Mouse (Mus musculus): ENCODE measurements around the gene 4930402F06Rik. TPM values are rescaled to one million over a fixed set of nuclear protein-coding genes. Genes with fewer than 3 reads are reported as not detected.

The 4930402F06Rik gene
- total RNA-seq, 1 experiment: not detected

- Histone ChIP-seq H3K36me3 (ENCODE audit: control insufficient read depth, insufficient read depth, low read length, poor library complexity, severe bottlenecking) (peaks cover 10% of the 10 kb centered on the region), H3K27ac (ENCODE audit: insufficient read depth, low read depth, low read length, poor library complexity, severe bottlenecking) (no peak overlapping the region), H3K9me3 (ENCODE audit: control insufficient read depth, insufficient read depth, low read depth, low read length) (no peaks in the 10 kb centered on the region), H3K4me3 (ENCODE audit: insufficient read depth in 1 of 2, low read depth in 1 of 2, low read length in 2 of 2, poor library complexity in 1 of 2, severe bottlenecking in 1 of 2) (no peak overlapping the region), H3K4me1 (ENCODE audit: control insufficient read depth in 2 of 2, insufficient read depth in 2 of 2, low read length in 2 of 2, poor library complexity in 1 of 2) (no peaks in the 10 kb centered on the region), H3K9ac (ENCODE audit: insufficient read depth, low read depth, low read length, poor library complexity, severe bottlenecking) (no peak overlapping the region)
- TF ChIP-seq CHD2 (IDR thresholded peaks at IDR 0.05; ENCODE audit: low read depth, low read length): peak; percentile 93
- TF ChIP-seq ZNF384 (IDR thresholded peaks at IDR 0.05; ENCODE audit: low read depth, low read length): no peak
- DNase-seq (ENCODE audit: low read depth, low spot score): no peak
- in situ Hi-C loops (cut with MboI; ENCODE audit: low sequenced_read_pairs in 2 of 2, unreplicated experiment in 2 of 2): no loop called here
These were observed 3.8 kb upstream of the 4930402F06Rik start for GRCm38 (mm10) chr2:35400739-35401138.

DNA sequence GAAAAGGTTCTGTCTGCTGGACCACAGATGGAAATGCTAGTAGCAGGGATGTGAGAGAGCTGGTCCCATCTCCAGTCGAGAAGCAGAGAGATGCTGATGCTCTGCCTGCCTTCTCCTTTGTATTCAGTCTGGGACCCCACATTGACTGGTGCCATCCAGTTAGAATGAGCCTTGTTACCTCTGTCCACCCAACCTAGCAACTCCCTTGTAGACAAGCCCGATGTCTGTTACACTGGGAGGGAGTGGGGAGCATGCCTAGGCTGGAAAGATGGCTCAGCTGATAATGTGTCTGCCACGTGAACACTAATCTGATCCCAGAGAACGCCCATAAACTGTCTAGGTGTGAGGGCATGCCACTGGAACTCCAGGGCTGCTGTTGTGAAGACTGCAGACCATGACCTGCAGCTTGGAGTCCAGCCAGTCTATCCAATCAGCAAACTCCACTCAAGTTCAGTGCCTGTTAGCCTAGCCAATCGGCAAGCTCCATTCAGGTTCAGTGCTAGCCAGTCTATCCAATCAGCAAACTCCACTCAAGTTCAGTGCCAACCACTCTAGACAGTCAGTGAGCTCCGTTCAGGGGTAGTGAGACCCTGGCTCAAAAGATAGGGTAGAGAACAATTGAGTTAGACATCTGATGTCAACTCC is 1.3 kb upstream of the 4930402F06Rik start:
- in situ Hi-C loops (cut with MboI; ENCODE audit: low sequenced_read_pairs in 2 of 2, unreplicated experiment in 2 of 2): no loop called here
- Histone ChIP-seq H3K4me3 (ENCODE audit: insufficient read depth in 1 of 2, low read depth in 1 of 2, low read length in 2 of 2, poor library complexity in 1 of 2, severe bottlenecking in 1 of 2) (no peak overlapping the region), H3K4me1 (ENCODE audit: control insufficient read depth in 2 of 2, insufficient read depth in 2 of 2, low read length in 2 of 2, poor library complexity in 1 of 2) (no peaks in the 10 kb centered on the region), H3K9ac (ENCODE audit: insufficient read depth, low read depth, low read length, poor library complexity, severe bottlenecking) (no peak overlapping the region), H3K27ac (ENCODE audit: insufficient read depth, low read depth, low read length, poor library complexity, severe bottlenecking) (no peak overlapping the region), H3K9me3 (ENCODE audit: control insufficient read depth, insufficient read depth, low read depth, low read length) (no peaks in the 10 kb centered on the region), H3K36me3 (ENCODE audit: control insufficient read depth, insufficient read depth, low read length, poor library complexity, severe bottlenecking) (peaks cover 10% of the 10 kb centered on the region; the same call in 1 of the 2 replicates)
- no peak for DNase-seq (ENCODE audit: low read depth, low spot score)
- TF ChIP-seq ZC3H11A (IDR thresholded peaks at IDR 0.05; ENCODE audit: borderline replicate concordance, low read depth, low read length) (no peak), CHD2 (IDR thresholded peaks at IDR 0.05; ENCODE audit: low read depth, low read length) (no peak), MAFK (IDR thresholded peaks at IDR 0.05; ENCODE audit: insufficient read depth, low read depth, low read length) (no peak), ZNF384 (IDR thresholded peaks at IDR 0.05; ENCODE audit: low read depth, low read length) (no peak), HCFC1 (IDR thresholded peaks at IDR 0.05; ENCODE audit: borderline replicate concordance, insufficient read depth, low read length) (no peak)

DNA sequence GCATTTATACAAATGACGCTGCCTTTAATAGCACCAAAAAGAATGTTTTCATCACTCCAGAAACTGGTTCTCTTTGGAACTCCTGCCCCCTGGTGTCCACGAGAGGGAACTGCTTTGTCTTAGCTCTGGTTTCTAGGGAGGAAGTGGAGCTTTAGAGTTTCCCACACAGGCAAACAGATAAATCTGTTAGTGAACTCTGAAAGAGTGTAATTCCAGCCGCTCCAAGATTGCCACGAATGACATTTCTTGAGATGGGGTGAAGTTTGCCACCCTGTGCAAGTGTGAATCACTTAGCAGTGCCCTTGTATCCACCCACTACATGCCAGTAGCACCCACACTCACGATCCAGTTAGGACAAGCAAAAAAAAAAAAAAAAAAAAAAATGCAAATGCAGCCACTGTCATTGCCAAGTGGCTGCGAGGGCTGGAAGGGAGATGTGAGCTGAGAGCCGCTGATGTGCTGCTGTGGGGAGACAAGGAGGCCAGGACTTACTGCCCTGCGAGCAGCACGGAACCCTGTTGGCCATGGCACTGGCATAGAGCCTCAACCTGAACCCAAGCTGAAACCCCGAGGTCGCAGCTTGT is 707 bp upstream of the 4930402F06Rik start:
- no peak for TF ChIP-seq HCFC1 (IDR thresholded peaks at IDR 0.05; ENCODE audit: borderline replicate concordance, insufficient read depth, low read length)
- no peak for TF ChIP-seq CHD2 (IDR thresholded peaks at IDR 0.05; ENCODE audit: low read depth, low read length)
- TF ChIP-seq ZC3H11A (IDR thresholded peaks at IDR 0.05; ENCODE audit: borderline replicate concordance, low read depth, low read length): peak; percentile 90
- in situ Hi-C loops (cut with MboI; ENCODE audit: low sequenced_read_pairs in 2 of 2, unreplicated experiment in 2 of 2): no loop called here
- Histone ChIP-seq H3K9me3 (ENCODE audit: control insufficient read depth, insufficient read depth, low read depth, low read length) (no peaks in the 10 kb centered on the region), H3K36me3 (ENCODE audit: control insufficient read depth, insufficient read depth, low read length, poor library complexity, severe bottlenecking) (peaks cover 8% of the 10 kb centered on the region; the same call in 1 of the 2 replicates), H3K4me3 (ENCODE audit: insufficient read depth in 1 of 2, low read depth in 1 of 2, low read length in 2 of 2, poor library complexity in 1 of 2, severe bottlenecking in 1 of 2) (no peak overlapping the region), H3K4me1 (ENCODE audit: control insufficient read depth in 2 of 2, insufficient read depth in 2 of 2, low read length in 2 of 2, poor library complexity in 1 of 2) (no peaks in the 10 kb centered on the region), H3K27ac (ENCODE audit: insufficient read depth, low read depth, low read length, poor library complexity, severe bottlenecking) (no peak overlapping the region), H3K9ac (ENCODE audit: insufficient read depth, low read depth, low read length, poor library complexity, severe bottlenecking) (no peak overlapping the region)
- DNase-seq (ENCODE audit: low read depth, low spot score): peak; percentile 37

DNA sequence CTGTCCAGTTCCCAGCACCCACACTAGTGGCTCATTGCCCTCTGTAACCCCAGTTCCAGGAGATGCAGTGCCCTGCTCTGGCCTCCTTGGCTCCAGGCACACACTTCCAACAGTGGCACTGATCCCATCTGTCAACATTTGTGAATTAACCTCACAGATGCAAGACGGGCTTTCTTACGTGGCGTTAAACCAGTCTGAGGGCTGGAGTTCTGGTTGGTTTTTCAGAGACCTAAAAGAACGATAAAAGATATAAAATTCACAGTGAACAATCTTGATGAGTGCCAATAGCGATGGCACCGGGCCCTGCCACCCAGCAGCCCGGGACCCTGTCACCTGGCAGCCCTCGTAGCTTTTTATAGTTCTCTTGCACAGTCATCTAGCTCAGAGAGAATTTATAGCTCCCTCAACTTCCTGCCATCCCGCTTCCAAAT is 11.5 kb downstream of the 4930402F06Rik start:
- Histone ChIP-seq H3K36me3 (ENCODE audit: control insufficient read depth, insufficient read depth, low read length, poor library complexity, severe bottlenecking) (no peaks in the 10 kb centered on the region), H3K4me3 (ENCODE audit: insufficient read depth in 1 of 2, low read depth in 1 of 2, low read length in 2 of 2, poor library complexity in 1 of 2, severe bottlenecking in 1 of 2) (no peak overlapping the region), H3K9ac (ENCODE audit: insufficient read depth, low read depth, low read length, poor library complexity, severe bottlenecking) (no peak overlapping the region), H3K4me1 (ENCODE audit: control insufficient read depth in 2 of 2, insufficient read depth in 2 of 2, low read length in 2 of 2, poor library complexity in 1 of 2) (no peaks in the 10 kb centered on the region), H3K27ac (ENCODE audit: insufficient read depth, low read depth, low read length, poor library complexity, severe bottlenecking) (no peak overlapping the region), H3K9me3 (ENCODE audit: control insufficient read depth, insufficient read depth, low read depth, low read length) (no peaks in the 10 kb centered on the region)
- DNase-seq (ENCODE audit: low read depth, low spot score): no peak
- in situ Hi-C loops (cut with MboI; ENCODE audit: low sequenced_read_pairs in 2 of 2, unreplicated experiment in 2 of 2): no loop called here
- TF ChIP-seq MAFK (IDR thresholded peaks at IDR 0.05; ENCODE audit: insufficient read depth, low read depth, low read length) (no peak), ZC3H11A (IDR thresholded peaks at IDR 0.05; ENCODE audit: borderline replicate concordance, low read depth, low read length) (no peak), ZNF384 (IDR thresholded peaks at IDR 0.05; ENCODE audit: low read depth, low read length) (no peak), HCFC1 (IDR thresholded peaks at IDR 0.05; ENCODE audit: borderline replicate concordance, insufficient read depth, low read length) (no peak), CHD2 (IDR thresholded peaks at IDR 0.05; ENCODE audit: low read depth, low read length) (no peak)

DNA sequence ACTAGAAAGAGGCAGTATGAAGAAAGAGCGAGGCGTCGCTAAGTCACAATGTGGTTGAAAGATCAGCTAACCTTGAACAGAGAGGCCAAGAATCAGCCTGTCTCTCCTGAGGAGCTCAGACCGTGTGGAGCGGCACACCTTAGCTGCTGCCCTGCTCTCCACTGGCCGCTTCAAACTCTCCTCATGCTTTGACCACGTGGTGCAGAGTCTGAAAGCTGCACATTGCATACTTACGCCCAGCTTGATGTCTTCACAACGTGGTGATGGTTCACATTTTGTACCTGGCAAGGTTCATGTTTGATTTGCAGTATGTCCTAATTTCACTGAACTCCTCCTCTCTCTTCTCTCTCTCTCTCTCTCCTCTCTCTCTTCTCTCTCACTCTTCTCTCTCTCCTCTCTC is 17.7 kb downstream of the 4930402F06Rik start:
- no peak for TF ChIP-seq ZC3H11A (IDR thresholded peaks at IDR 0.05; ENCODE audit: borderline replicate concordance, low read depth, low read length)
- TF ChIP-seq MAFK (IDR thresholded peaks at IDR 0.05; ENCODE audit: insufficient read depth, low read depth, low read length): no peak
- TF ChIP-seq HCFC1 (IDR thresholded peaks at IDR 0.05; ENCODE audit: borderline replicate concordance, insufficient read depth, low read length): no peak
- TF ChIP-seq CHD2 (IDR thresholded peaks at IDR 0.05; ENCODE audit: low read depth, low read length): no peak
- TF ChIP-seq ZNF384 (IDR thresholded peaks at IDR 0.05; ENCODE audit: low read depth, low read length): no peak
- Histone ChIP-seq H3K27ac (ENCODE audit: insufficient read depth, low read depth, low read length, poor library complexity, severe bottlenecking) (no peak overlapping the region), H3K36me3 (ENCODE audit: control insufficient read depth, insufficient read depth, low read length, poor library complexity, severe bottlenecking) (no peaks in the 10 kb centered on the region), H3K9me3 (ENCODE audit: control insufficient read depth, insufficient read depth, low read depth, low read length) (no peaks in the 10 kb centered on the region), H3K4me3 (ENCODE audit: insufficient read depth in 1 of 2, low read depth in 1 of 2, low read length in 2 of 2, poor library complexity in 1 of 2, severe bottlenecking in 1 of 2) (no peak overlapping the region), H3K4me1 (ENCODE audit: control insufficient read depth in 2 of 2, insufficient read depth in 2 of 2, low read length in 2 of 2, poor library complexity in 1 of 2) (no peaks in the 10 kb centered on the region), H3K9ac (ENCODE audit: insufficient read depth, low read depth, low read length, poor library complexity, severe bottlenecking) (no peak overlapping the region)
- no peak for DNase-seq (ENCODE audit: low read depth, low spot score)
- in situ Hi-C loops (cut with MboI; ENCODE audit: low sequenced_read_pairs in 2 of 2, unreplicated experiment in 2 of 2): no loop called here

Data from ES-E14 (cell line).